Mouse (Mus musculus) cerebellum, adult 2 months (tissue): Measurements from ENCODE around the gene Sik3.

Experiments used
- CTCF ChIP-seq: fragments of 200-500 bp; IDR thresholded peaks from 2 replicates; pipeline ENCODE4 v1.5.1; 2011; ENCODE audit warnings: low read depth, mild to moderate bottlenecking, control low read depth, low read length, moderate library complexity, borderline replicate concordance; ENCODE audit not compliant: insufficient read depth
- POLR2A ChIP-seq: fragments of 200-500 bp; IDR thresholded peaks from 2 replicates; pipeline ENCODE4 v1.6.1; 2011; ENCODE audit warnings: low read length, control low read depth, borderline replicate concordance; ENCODE audit not compliant: insufficient read depth

GRCm38 (mm10) chr9:46272677-46273454 lies 260.2 kb downstream of the Sik3 start, which contains the start of gene Zpr1:
- TF ChIP-seq CTCF (peak; percentile 44; the same call in 1 of the 2 replicates), POLR2A (peak; percentile 76; the same call in 1 of the 2 replicates)
